In the genomic region with DNA sequence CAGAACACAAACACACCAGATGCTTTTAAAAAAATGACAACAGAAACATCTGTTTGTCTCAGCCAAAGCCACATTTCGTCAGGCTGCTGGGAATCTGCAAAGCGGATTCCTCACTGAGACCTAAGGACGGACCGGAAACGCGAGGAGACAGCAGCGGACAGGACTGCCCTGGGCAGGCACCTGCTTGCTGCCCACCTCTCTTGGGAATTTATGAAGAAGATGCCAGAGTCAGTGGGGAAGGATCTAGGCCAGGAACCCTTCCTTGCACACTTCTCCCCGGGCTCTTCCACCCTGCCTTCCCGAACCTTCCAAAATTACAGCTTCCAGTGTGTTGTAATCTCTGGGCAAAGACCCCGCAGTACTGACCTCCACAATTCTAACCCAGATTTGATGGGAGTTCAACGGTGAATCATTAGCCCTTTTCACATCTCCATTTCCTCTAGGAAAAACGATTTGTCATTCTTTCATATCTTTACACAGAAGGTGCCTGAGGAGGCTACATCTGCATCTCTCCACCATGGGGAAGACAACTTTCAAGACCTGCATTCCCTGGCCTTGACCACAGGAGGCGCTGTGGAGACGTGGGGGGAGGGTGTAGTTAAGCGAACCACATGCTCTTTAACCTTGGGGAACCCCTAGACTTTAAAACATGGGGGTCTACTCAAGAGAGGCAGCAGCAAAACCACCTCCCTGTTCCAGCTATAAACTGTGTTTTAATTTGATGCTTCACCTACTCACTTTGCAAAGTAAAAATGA, we compare ENCODE assay signal across 14 mouse cellular contexts. TPM values are rescaled to one million over a fixed set of nuclear protein-coding genes. Genes with fewer than 3 reads are reported as not detected.
DNase-seq lines count a peak whose midpoint lies in the region; ATAC-seq and TF ChIP-seq lines count a peak whose summit lies in the region.
"Had no signal": no experiment of that assay in that cellular context is flagged by ENCODE, and none has a peak within 500 bp of the region (broad histone marks: within the 10 kb centered on the region; RNA-seq: fewer than 3 reads in every experiment).

No protein-coding gene starts in this region.

- peak; percentile 91 for DNase-seq in heart, adult 11 months
- DNase-seq in heart, postnatal 4 days = no peak
- no peak for DNase-seq in liver, adult 2 months (ENCODE audit: extremely low read depth, low read depth, low spot score)
- no peak for DNase-seq in liver, embryonic 11.5 days (ENCODE audit: low spot score)
- no peak for DNase-seq in brain, embryonic 14.5 days (ENCODE audit: low read depth)
- no peak for DNase-seq in frontal cortex, postnatal 10 days (ENCODE audit: low spot score in 2 of 2)
- DNase-seq in natural killer cell, adult 2 months (ENCODE audit: low spot score in 2 of 2) = no peak
- DNase-seq: cerebellum, postnatal 14 days; kidney, adult 11 months had no signal

- H3K9me3 ChIP-seq in liver, embryonic 11.5 days (ENCODE audit: control insufficient read depth, low read length) = no peaks in the 10 kb centered on the region
- no peaks in the 10 kb centered on the region for H3K9me3 ChIP-seq in ES-Bruce4 (replicated peaks; ENCODE audit: control insufficient read depth, insufficient read depth, low read length, poor library complexity, severe bottlenecking)
- H3K9me3 ChIP-seq: hindbrain, embryonic 10.5 days; stomach, embryonic 15.5 days had no signal

- H3K27me3 ChIP-seq in liver, adult 2 months (ENCODE audit: control insufficient read depth, insufficient read depth, low read length) = no peaks in the 10 kb centered on the region
- H3K27me3 ChIP-seq in liver, embryonic 11.5 days (replicated peaks; ENCODE audit: control insufficient read depth, insufficient read depth, low read length) = peaks cover 3% of the 10 kb centered on the region
- H3K27me3 ChIP-seq in ES-Bruce4 (ENCODE audit: control insufficient read depth, insufficient read depth, low read length, poor library complexity, severe bottlenecking) = peaks cover 3% of the 10 kb centered on the region; the same call in 1 of the 2 replicates
- H3K27me3 ChIP-seq: stomach, embryonic 15.5 days had no signal

- no peak overlapping the region for H3K4me3 ChIP-seq in liver, adult 2 months (ENCODE audit: insufficient read depth, low read depth, low read length)
- H3K4me3 ChIP-seq in liver, embryonic 11.5 days (ENCODE audit: low read depth, low read length) = no peak overlapping the region
- H3K4me3 ChIP-seq in ES-Bruce4 (ENCODE audit: low read depth, low read length) = no peak overlapping the region
- H3K4me3 ChIP-seq: hindbrain, embryonic 10.5 days; stomach, embryonic 15.5 days had no signal

- no peak for ATAC-seq in liver, embryonic 11.5 days (replicated peaks; ENCODE audit: low FRiP score)
- ATAC-seq: forebrain, embryonic 14.5 days had no signal

- TF ChIP-seq CTCF in liver, adult 2 months (IDR thresholded peaks at IDR 0.05; ENCODE audit: low read depth, low read length) = peak; percentile 63
- TF ChIP-seq CTCF in ES-Bruce4 (IDR thresholded peaks at IDR 0.05; ENCODE audit: low read depth, low read length) = peak; percentile 67
- TF ChIP-seq CTCF in brain, embryonic 14.5 days (IDR thresholded peaks at IDR 0.05; ENCODE audit: borderline replicate concordance, extremely low read depth, insufficient read depth, insufficient read length) = peak; percentile 42; the same call in 1 of the 2 replicates

- H3K4me2 ChIP-seq in liver, embryonic 11.5 days = no peak overlapping the region
- H3K4me2 ChIP-seq: midbrain, embryonic 11.5 days; stomach, embryonic 15.5 days had no signal

- TF ChIP-seq POLR2A in liver, adult 2 months (IDR thresholded peaks at IDR 0.05; ENCODE audit: extremely low read depth, insufficient read depth, low read length) = no peak
- no peak for TF ChIP-seq POLR2A in ES-Bruce4 (IDR thresholded peaks at IDR 0.05; ENCODE audit: insufficient read depth, low read length)
- TF ChIP-seq POLR2A in brain, embryonic 14.5 days (IDR thresholded peaks at IDR 0.05; ENCODE audit: borderline replicate concordance, extremely low read depth, insufficient read depth, insufficient read length, poor library complexity, severe bottlenecking) = no peak

- TF ChIP-seq EP300 in ES-Bruce4 (IDR thresholded peaks at IDR 0.05; ENCODE audit: insufficient read depth, low read depth, low read length) = no peak

- no peaks in the 10 kb centered on the region for H3K36me3 ChIP-seq in liver, adult 2 months (ENCODE audit: control insufficient read depth, insufficient read depth, low read length)
- H3K36me3 ChIP-seq in liver, embryonic 11.5 days (ENCODE audit: control insufficient read depth, insufficient read depth, low read length) = no peaks in the 10 kb centered on the region
- no peaks in the 10 kb centered on the region for H3K36me3 ChIP-seq in ES-Bruce4 (ENCODE audit: control insufficient read depth, insufficient read depth, low read length, poor library complexity, severe bottlenecking)
- H3K36me3 ChIP-seq: hindbrain, embryonic 10.5 days; stomach, embryonic 15.5 days had no signal

- 76% methylated on average over 15 of the region's 15 CpGs for WGBS in liver, adult 2 months
- WGBS in liver, embryonic 11.5 days = 70% methylated on average over 15 of the region's 15 CpGs

- peaks cover 2% of the 10 kb centered on the region; the same call in 1 of the 2 replicates for H3K4me1 ChIP-seq in liver, adult 2 months (ENCODE audit: control insufficient read depth, insufficient read depth, low read length)
- no peaks in the 10 kb centered on the region for H3K4me1 ChIP-seq in liver, embryonic 11.5 days (replicated peaks; ENCODE audit: control insufficient read depth, insufficient read depth, low read length)
- no peaks in the 10 kb centered on the region for H3K4me1 ChIP-seq in ES-Bruce4 (ENCODE audit: control insufficient read depth, insufficient read depth, low read length)

- H3K27ac ChIP-seq in liver, adult 2 months (replicated peaks; ENCODE audit: insufficient read depth, low read depth, low read length) = no peak overlapping the region
- H3K27ac ChIP-seq in liver, embryonic 11.5 days (ENCODE audit: low read depth, low read length) = no peak overlapping the region
- H3K27ac ChIP-seq in ES-Bruce4 (ENCODE audit: insufficient read depth, low read length) = no peak overlapping the region
- H3K27ac ChIP-seq: hindbrain, embryonic 10.5 days; stomach, embryonic 15.5 days had no signal

- no peaks in the 10 kb centered on the region for H3K79me2 ChIP-seq in liver, adult 2 months (ENCODE audit: control insufficient read depth, insufficient read depth, low read length)

- no peak overlapping the region for H3K9ac ChIP-seq in liver, adult 2 months (ENCODE audit: low read depth, low read length)
- no peak overlapping the region for H3K9ac ChIP-seq in liver, embryonic 11.5 days (ENCODE audit: low read depth, low read length)
- H3K9ac ChIP-seq in ES-Bruce4 (ENCODE audit: low read depth, poor library complexity, severe bottlenecking) = no peak overlapping the region
- H3K9ac ChIP-seq: stomach, embryonic 15.5 days had no signal

RNA-seq across cellular contexts. Expression of a gene that starts 7.0 kb away (rescaled TPM):
- 10 to 100 TPM; 28.7 to 31.6 TPM for total RNA-seq in heart, postnatal 4 days (2021)
- 0.27 and 0.28 TPM in 2 replicates for total RNA-seq in liver, adult 2 months (2014; rRNA removed)
- 0.11 and 0.12 TPM in 2 replicates for polyA plus RNA-seq in liver, adult 2 months (2012; rRNA removed)
- polyA plus RNA-seq in liver, embryonic 11.5 days (2014; fragmentation: Nextera tagmentation; extraction: Ambion mirVana) = 18.9 and 19.6 TPM in 2 replicates
- 11.9 and 13.0 TPM in 2 replicates for polyA plus RNA-seq in ES-Bruce4 (2011; ENCODE audit: insufficient read depth, insufficient read length, low read depth, missing spikeins)
- polyA plus RNA-seq in brain, embryonic 14.5 days (2012; rRNA removed) = 2.2 and 6.0 TPM in 2 replicates

RNA-seq across cellular contexts. Expression of a gene that starts 50.4 kb away (rescaled TPM):
- total RNA-seq in heart, postnatal 4 days (2021) = 10 to 100 TPM; 16.0 to 16.7 TPM
- 7.1 and 10.6 TPM in 2 replicates for total RNA-seq in liver, adult 2 months (2014; rRNA removed)
- polyA plus RNA-seq in liver, adult 2 months (2012; rRNA removed) = 2.3 and 2.6 TPM in 2 replicates
- 100 and 110 TPM in 2 replicates for polyA plus RNA-seq in liver, embryonic 11.5 days (2014; fragmentation: Nextera tagmentation; extraction: Ambion mirVana)
- 76.8 and 81.3 TPM in 2 replicates for polyA plus RNA-seq in ES-Bruce4 (2011; ENCODE audit: insufficient read depth, insufficient read length, low read depth, missing spikeins)
- 14.8 and 18.7 TPM in 2 replicates for polyA plus RNA-seq in brain, embryonic 14.5 days (2012; rRNA removed)
